Mouse (Mus musculus): ENCODE data around the gene Cd44.

DNA sequence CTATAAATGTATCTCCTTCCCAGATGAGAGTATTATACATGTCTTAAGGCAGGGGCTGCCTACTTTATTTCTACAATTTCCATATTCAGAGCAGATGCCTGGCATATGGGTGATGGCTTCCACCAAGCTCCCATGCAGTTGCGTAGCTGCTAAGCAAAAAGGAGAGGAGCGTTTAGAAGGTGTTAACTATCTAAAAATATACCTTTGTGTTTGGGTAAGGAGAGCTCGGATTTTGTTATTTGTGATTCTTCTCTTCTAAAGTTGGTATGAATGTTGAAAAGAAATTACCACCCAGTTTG, 41.3 kb upstream of the Cd44 start:
- TF ChIP-seq MAFK (IDR thresholded peaks at IDR 0.05; ENCODE audit: insufficient read depth, low read depth, low read length), result no peak
- TF ChIP-seq HCFC1 (IDR thresholded peaks at IDR 0.05; ENCODE audit: borderline replicate concordance, insufficient read depth, low read length), result no peak
- no peak for TF ChIP-seq CHD2 (IDR thresholded peaks at IDR 0.05; ENCODE audit: low read depth, low read length)
- no peak for TF ChIP-seq ZNF384 (IDR thresholded peaks at IDR 0.05; ENCODE audit: low read depth, low read length)
- no peak for TF ChIP-seq ZC3H11A (IDR thresholded peaks at IDR 0.05; ENCODE audit: borderline replicate concordance, low read depth, low read length)
